Mouse (Mus musculus): ENCODE results near the gene Tnfsf13.

Gene Tnfsf13

GRCm38 (mm10) chr11:69656617-69657461, 28.7 kb downstream of the Tnfsf13 start:
- intact Hi-C loops (cut with DNase I): no loop called here

DNA sequence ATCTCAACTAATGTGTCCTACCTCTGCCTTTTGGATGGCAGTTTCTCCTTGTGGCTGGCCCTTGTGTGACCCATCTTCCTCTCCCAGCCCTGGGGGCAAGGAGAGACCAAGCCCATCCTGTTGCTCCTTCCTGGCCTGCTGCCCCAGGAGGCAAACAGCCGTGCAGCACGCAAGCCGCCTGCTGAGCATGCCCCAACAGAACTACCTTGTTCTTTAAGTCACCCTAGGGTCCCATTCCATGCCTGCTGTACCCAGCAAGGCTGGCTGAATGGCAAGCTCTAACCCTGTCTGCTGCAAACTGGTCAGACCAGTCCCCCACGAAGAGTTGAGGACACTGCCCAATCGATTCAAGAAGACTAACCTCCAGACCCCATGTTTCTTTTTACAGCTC, 29.5 kb downstream of the Tnfsf13 start:
- intact Hi-C loops (cut with DNase I): no loop called here

- intact Hi-C loops (cut with DNase I): no loop called here
Observed at GRCm38 (mm10) chr11:69655264-69656064, 30.1 kb downstream of the Tnfsf13 start, which contains the start of gene Sox15. Sox15 (plus strand) TSS chr11:69655314.

DNA sequence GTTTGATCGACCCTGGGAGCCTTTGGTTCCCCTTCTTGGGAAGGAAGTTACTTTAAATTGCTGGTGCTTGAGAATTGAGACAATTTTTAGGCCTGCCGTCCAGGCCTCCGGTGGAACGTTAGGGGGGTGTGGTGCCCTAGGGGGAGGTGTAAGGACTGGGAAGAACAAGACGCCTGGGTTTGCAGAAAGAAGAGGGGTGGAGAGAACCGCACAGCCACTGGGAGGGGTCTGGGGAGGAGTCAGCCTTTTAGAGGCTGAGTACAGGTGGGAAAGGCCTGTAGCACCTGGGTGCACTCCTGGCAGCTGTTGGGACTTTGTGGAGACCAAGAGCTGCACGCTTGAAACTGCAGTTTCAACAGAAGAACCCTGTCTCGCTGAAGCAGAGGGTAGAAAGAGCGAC, 30.8 kb downstream of the Tnfsf13 start:
- intact Hi-C loops (cut with DNase I): no loop called here

DNA sequence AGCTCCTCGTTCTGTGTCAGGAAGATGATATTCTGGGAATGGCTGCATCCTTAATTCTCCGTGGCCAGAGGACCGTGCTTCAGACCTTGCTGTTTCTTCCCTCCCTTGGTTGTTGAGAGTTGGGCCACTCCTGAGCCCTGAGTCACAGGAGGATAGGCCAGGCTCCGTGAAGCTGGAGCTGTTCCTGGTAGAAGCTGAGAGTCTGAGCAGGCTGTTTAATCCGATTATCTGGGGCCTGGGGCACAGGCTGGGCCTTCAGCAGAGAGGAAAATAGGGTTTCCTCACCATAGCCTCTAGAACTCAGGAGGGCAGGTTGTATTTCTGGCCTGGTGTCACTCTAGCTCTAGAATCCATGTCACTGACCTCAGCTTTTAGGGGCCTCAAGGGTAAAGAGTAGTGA, 32.2 kb downstream of the Tnfsf13 start:
- intact Hi-C loops (cut with DNase I): no loop called here

- intact Hi-C loops (cut with DNase I): no loop called here
Observed at GRCm38 (mm10) chr11:69645860-69646259, 39.7 kb downstream of the Tnfsf13 start.

DNA sequence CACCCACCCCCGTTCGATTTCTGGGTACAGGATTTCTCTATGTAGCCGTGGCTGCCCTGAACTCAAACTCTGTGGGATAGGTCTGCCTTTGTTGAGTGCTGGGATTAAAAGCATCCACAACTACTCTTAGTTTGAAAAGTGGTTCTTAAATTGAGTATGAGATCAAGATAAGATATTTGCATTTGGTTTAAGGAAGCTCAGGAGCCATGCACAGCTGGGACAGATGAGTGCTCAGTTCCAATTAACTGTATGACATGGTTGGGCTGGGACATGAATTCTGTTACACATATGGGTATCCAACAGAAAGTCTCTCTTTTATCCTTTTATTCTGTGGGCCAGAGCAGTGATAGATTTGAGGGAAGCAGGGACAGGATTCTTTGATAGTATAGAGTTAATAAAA, 50.1 kb downstream of the Tnfsf13 start:
- intact Hi-C loops (cut with DNase I): no loop called here

GRCm38 (mm10) chr11:69633128-69633866, 52.3 kb downstream of the Tnfsf13 start:
- intact Hi-C loops (cut with DNase I): no loop called here

Small RNAs within 50 kb of the gene (microRNA-seq; reads per million reads assigned to microRNA genes)
- gene Mir1934 (4.0 to 5.1 reads per million in 2 experiments), gene Mir467f (0 reads per million in 2 experiments)
